Mouse (Mus musculus) cerebellum, postnatal 25 days (tissue): ENCODE data around the gene Gm6121.
"Not testable (repeated sequence)": the region's sequence is repeated elsewhere in the genome, so short reads cannot be mapped to it uniquely, and the experiment has no call there.

Source experiments
- DNase-seq, 2 experiments: peaks; one replicate each; pipeline ENCODE4 v3.0.0; 2021; ENCODE audit warnings: mixed read lengths in 2 of 2

The Gm6121 gene

DNA sequence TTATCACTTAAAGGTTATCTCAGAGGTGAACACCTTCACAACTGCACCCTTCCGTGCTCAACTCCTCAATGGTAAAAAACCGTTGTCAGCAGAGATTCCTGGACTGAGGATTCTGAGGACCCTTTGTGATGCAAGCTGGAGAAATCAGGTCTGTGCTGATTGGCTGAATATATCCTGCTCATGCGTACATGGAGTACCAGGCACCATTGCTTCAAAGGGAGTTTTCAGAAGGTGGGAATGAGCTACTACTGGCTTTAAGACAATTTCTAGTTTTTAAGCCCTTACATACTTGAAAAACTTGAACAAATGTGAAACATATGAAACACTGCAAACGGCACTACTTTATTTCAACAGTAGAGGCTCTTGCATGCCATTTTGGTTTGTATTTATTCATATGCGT is at the start of gene Gm6121:
TSS of gene Gm6121 (minus strand) at position 101 of the 400 bp plus-strand sequence.
- DNase-seq, result not testable (repeated sequence)
